Mouse (Mus musculus) ES-Bruce4 (cell line): ENCODE data around the gene Dot1l. TPM values are rescaled to one million over a fixed set of nuclear protein-coding genes. Genes with fewer than 3 reads are reported as not detected.
"Not testable (repeated sequence)": the region's sequence is repeated elsewhere in the genome, so short reads cannot be mapped to it uniquely, and the experiment has no call there.

Experiments used
- H3K27ac ChIP-seq: 2 replicates; pipeline ENCODE4 v1.5.1; 2012; ENCODE audit warnings: low read length, inconsistent platforms; ENCODE audit not compliant: insufficient read depth
- H3K27me3 ChIP-seq: 2 replicates; pipeline ENCODE4 v1.6.1; 2012; ENCODE audit warnings: mild to moderate bottlenecking, low read length, inconsistent platforms; ENCODE audit not compliant: control insufficient read depth, poor library complexity, insufficient read depth, severe bottlenecking
- H3K36me3 ChIP-seq: 2 replicates; pipeline ENCODE4 v1.6.1; 2012; ENCODE audit warnings: inconsistent platforms, mild to moderate bottlenecking, low read length, moderate library complexity; ENCODE audit not compliant: control insufficient read depth, poor library complexity, insufficient read depth, severe bottlenecking
- H3K4me1 ChIP-seq: one replicate; pipeline ENCODE4 v1.8.1; 2011; ENCODE audit warnings: low read length; ENCODE audit not compliant: control insufficient read depth, insufficient read depth
- H3K4me3 ChIP-seq: 2 replicates; pipeline ENCODE4 v1.5.1; 2011; ENCODE audit warnings: low read depth, mild to moderate bottlenecking, low read length
- H3K9ac ChIP-seq: 2 replicates; pipeline ENCODE4 v1.6.1; 2012; ENCODE audit warnings: low read depth, mild to moderate bottlenecking, inconsistent platforms; ENCODE audit not compliant: poor library complexity, severe bottlenecking
- H3K9me3 ChIP-seq: replicated peaks from 2 replicates; pipeline ENCODE4 v1.6.1; 2012; ENCODE audit warnings: mild to moderate bottlenecking, low read length, inconsistent platforms; ENCODE audit not compliant: control insufficient read depth, poor library complexity, insufficient read depth, severe bottlenecking
- CTCF ChIP-seq: IDR thresholded peaks from one replicate; pipeline ENCODE4 v1.8.1; 2011; ENCODE audit warnings: low read depth, low read length
- EP300 ChIP-seq: IDR thresholded peaks from 2 replicates; pipeline ENCODE4 v1.6.1; 2011; ENCODE audit warnings: low read depth, low read length; ENCODE audit not compliant: insufficient read depth
- POLR2A ChIP-seq: IDR thresholded peaks from one replicate; pipeline ENCODE4 v1.8.1; 2011; ENCODE audit warnings: low read length; ENCODE audit not compliant: insufficient read depth
- polyA plus RNA-seq: library from polyadenylated mRNA; stranded (reverse); fragments of >200 nt; gene quantifications from 2 replicates; pipeline ENCODE4 v1.2.4, GENCODE M21; 2011; ENCODE audit warnings: low read depth; ENCODE audit not compliant: missing spikeins, insufficient read depth, insufficient read length

The Dot1l gene
- polyA plus RNA-seq, 1 experiment = 42.6 TPM

DNA sequence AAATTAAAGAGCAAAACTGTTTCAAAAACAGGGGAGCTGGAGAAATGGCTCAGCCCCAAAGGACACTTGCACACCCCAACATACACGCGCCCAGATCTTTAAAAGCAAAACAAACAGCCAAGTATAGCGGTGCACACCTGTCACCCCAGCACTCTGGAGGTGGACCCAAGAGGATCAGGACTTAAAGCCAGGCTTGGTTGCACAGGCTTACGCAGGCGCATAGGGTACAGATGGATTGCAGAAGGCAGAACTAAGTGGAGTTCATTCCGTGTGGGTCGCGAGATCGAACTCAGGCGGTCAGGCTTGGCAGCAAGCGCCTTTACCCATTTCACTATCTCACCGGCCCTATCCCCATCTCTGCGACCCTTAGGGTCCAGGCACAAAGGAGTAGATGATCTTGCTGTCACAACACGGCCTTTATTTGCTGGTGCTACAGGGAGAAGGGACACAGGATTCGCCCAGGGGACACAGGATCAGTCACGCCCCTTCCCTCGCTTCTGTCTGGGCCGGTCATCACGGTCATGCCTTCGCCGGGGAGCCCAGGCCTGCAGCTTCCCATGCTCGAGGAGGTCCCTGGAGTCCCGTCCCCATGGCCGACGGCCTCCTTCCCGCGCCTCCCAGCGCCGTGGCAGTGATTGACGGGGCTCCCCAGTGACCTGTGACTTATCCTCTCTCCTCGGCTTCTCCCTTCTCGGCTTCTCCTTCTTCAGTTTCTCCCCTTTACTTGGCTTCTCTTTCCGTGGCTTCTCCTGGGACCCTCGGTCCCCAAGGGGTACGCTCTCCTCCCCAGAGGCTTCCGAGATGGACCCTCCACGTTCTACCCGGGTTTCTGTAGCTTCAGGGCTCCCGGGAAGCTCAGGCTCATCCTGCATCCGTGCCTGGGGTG is 53.3 kb downstream of the Dot1l start:
- Histone ChIP-seq H3K9ac (peak overlapping the region; percentile 60), H3K4me1 (peaks cover 3% of the 10 kb centered on the region), H3K36me3 (peaks cover 5% of the 10 kb centered on the region), H3K27me3 (no peaks in the 10 kb centered on the region), H3K9me3 (no peaks in the 10 kb centered on the region), H3K4me3 (peak overlapping the region; percentile 5), H3K27ac (no peak overlapping the region)
- TF ChIP-seq EP300 = no peak
- TF ChIP-seq POLR2A = no peak
- no peak for TF ChIP-seq CTCF

DNA sequence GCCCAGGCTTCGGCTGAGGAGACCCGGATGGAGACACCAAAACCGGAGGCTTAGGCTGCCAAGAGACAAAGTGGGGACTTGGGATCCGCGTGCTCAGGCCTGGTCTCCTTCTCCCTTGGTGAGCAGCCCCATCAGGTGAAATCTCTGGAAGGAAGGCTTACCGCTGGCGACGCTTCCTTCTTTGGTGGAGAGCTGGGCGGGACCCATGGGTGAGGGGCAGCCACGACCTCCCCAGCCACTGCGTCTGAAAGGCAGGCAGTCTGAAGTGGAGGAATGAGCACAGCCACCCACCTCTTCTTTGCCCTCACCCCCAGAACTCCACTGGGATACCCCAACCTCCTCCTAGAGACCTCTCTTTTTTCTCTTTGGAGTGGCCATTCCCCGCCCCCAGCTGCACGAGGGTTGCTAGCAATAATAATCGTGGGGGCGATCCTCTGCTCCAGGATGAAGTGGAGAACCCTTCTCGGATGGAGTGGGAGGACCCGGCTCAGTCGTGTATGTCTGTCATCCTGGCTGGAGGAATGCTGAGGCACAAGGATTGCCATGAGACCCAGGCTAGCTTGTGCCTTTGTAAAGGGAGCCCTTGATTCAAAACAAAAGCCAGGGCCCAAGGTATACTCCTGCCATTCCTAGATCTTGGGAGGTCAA is 54.1 kb downstream of the Dot1l start:
- Histone ChIP-seq H3K9ac (peak overlapping the region; percentile 60), H3K4me3 (peak overlapping the region; percentile 5), H3K4me1 (peaks cover 3% of the 10 kb centered on the region), H3K27me3 (no peaks in the 10 kb centered on the region), H3K27ac (no peak overlapping the region), H3K9me3 (no peaks in the 10 kb centered on the region), H3K36me3 (no peaks in the 10 kb centered on the region)
- TF ChIP-seq EP300 = no peak
- no peak for TF ChIP-seq POLR2A
- no peak for TF ChIP-seq CTCF

DNA sequence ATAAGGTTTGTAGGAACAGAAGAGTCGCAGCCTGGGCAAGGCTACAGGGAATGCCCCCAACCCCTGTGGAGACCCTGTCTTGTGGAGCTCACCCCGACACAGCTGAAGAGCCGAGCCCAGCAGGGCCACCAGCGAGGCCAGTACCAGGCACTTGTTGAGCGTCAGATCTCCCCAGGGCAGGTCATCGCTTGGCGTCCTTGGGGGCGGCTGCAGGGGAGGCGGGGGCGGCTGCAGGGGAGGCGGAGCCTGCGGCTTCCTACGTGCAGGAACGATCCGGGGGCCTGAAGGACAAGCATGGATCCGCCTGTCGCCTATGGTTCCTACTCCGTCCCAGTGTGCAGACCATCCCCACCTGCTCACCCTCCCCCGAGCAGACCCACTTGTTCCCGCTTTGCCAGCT is 55.1 kb downstream of the Dot1l start:
- TF ChIP-seq EP300 = no peak
- no peak for TF ChIP-seq CTCF
- TF ChIP-seq POLR2A = no peak
- H3K9me3 ChIP-seq = no peaks in the 10 kb centered on the region
- H3K4me3 ChIP-seq = peak overlapping the region; percentile 43
- H3K27ac ChIP-seq = no peak overlapping the region
- no peaks in the 10 kb centered on the region for H3K36me3 ChIP-seq
- H3K9ac ChIP-seq = 0 out of 2 replicates have a peak overlapping the region, but pooled peaks have one; percentile 1
- peaks cover 3% of the 10 kb centered on the region for H3K4me1 ChIP-seq
- no peaks in the 10 kb centered on the region for H3K27me3 ChIP-seq

DNA sequence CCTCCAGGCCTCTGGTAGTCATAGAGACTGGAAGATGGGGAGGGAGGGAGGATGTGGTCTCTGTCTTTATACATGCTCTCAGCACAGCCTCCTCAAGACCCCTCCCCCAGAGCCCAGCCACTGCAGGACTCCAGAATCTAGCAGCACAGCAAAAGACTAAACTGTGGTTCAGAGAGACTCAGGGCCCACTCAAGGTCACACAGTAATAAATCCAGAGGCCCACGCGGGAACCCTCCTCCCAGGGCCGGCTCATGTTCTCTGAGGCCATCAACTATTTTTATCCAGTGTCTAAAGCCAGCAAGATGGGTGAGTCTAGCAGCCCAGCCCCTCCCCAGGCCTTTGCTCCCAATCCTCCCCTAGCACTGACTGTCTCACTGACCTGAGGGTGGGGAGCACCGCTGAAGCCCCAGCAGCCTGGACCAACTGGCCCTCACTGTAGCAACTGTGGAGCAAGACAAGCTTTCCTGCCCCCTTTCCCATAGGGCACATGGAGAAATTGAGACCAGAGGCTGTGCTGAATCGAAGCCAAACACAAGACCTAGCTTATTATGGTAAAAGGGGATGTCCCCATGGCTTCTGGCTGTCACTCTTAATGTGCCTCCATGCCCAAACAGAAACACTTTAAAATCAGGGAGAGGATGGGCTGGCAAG is 57.5 kb downstream of the Dot1l start:
- Histone ChIP-seq H3K9me3 (no peaks in the 10 kb centered on the region), H3K9ac (no peak overlapping the region), H3K4me3 (no peak overlapping the region), H3K27ac (no peak overlapping the region), H3K4me1 (peaks cover 3% of the 10 kb centered on the region), H3K36me3 (no peaks in the 10 kb centered on the region), H3K27me3 (no peaks in the 10 kb centered on the region)
- no peak for TF ChIP-seq POLR2A
- TF ChIP-seq EP300 = no peak
- TF ChIP-seq CTCF = no peak

DNA sequence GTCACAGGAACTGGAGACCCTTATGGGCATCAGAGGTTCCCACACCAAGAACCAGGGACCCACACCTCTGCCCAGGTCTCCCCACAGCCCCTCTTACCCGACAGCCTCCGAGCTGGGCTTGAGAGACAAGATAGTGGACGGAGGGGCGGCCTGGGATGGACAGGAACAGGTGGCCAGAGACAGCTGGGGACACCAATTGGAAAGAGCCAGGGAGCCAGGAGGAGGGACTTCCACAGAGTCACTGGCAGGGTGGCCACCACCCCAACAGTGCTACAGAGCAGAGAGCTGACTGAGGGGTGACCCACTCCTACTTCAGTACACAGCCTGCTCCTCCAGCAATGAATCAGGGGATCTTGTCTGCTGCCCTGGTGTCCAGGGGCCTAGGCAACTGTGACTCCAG is 58.4 kb downstream of the Dot1l start, which contains the start of gene Jsrp1:
TSS of gene Jsrp1 (minus strand) at position 133 of the 400 bp plus-strand sequence.
- H3K4me1 ChIP-seq = peaks cover 3% of the 10 kb centered on the region
- no peaks in the 10 kb centered on the region for H3K9me3 ChIP-seq
- TF ChIP-seq EP300 = no peak
- no peak for TF ChIP-seq POLR2A
- TF ChIP-seq CTCF = no peak
- no peaks in the 10 kb centered on the region for H3K27me3 ChIP-seq
- H3K27ac ChIP-seq = no peak within 1 kb of the TSS
- H3K4me3 ChIP-seq = no peak within 1 kb of the TSS
- H3K36me3 ChIP-seq = no peaks in the 10 kb centered on the region
- no peak within 1 kb of the TSS for H3K9ac ChIP-seq

DNA sequence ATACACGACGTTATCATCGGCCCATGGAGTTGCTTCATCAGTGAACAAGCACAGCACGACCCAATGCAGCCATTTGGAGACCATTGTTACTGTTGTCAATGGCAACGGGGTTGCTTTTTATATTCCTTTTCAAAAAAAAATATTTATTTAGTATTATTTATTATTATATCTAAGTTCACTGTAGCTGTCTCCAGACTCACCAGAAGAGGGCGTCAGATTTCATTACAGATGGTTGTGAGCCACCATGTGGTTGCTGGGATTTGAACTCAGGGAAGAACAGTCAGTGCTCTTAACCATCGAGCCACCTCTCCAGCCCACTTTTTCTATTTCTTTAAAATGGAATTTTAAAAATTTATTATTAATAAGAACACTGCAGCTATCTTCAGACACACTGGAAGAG is 59.8 kb downstream of the Dot1l start:
- no peak overlapping the region for H3K9ac ChIP-seq

DNA sequence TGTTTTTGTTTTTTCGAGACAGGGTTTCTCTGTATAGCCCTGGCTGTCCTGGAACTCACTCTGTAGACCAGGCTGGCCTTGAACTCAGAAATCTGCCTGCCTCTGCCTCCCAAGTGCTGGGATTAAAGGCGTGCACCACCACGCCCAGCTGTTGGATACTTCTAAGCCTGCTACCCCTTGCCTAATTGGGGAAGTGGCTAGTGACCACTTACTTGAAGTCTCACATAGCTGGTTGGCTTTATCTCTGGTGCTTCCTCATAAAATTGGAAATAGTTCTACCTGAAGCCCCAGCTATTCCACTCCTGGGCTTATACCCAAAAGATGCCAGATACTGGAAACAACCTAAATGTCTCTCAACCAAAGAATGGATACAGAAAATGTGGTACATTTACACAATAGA is 61.3 kb downstream of the Dot1l start:
- H3K4me1 ChIP-seq, H3K27ac ChIP-seq, H3K9ac ChIP-seq, H3K4me3 ChIP-seq, H3K9me3 ChIP-seq, H3K27me3 ChIP-seq, H3K36me3 ChIP-seq: not testable (repeated sequence)

More for the DNA sequence above, 59.8 kb downstream of the Dot1l start:
- Histone ChIP-seq H3K27me3 (no peaks in the 10 kb centered on the region), H3K9me3 (no peaks in the 10 kb centered on the region), H3K27ac (no peak overlapping the region), H3K4me1 (no peaks in the 10 kb centered on the region), H3K36me3 (no peaks in the 10 kb centered on the region), H3K4me3 (no peak overlapping the region)
- TF ChIP-seq CTCF (no peak), POLR2A (no peak), EP300 (no peak)
